Mouse (Mus musculus) bone marrow, adult 2 months (tissue): ENCODE results near the gene Iqsec1.

Experiments
- CTCF ChIP-seq: fragments of 200-500 bp; IDR thresholded peaks from 2 replicates; pipeline ENCODE4 v1.5.1; 2011; ENCODE audit warnings: low read length, control low read depth; ENCODE audit not compliant: control insufficient read depth, insufficient read depth
- POLR2A ChIP-seq: fragments of 200-500 bp; IDR thresholded peaks from 2 replicates; pipeline ENCODE4 v1.6.1; 2011; ENCODE audit warnings: low read depth, mild to moderate bottlenecking, control low read depth, low read length, borderline replicate concordance; ENCODE audit not compliant: control insufficient read depth

DNA sequence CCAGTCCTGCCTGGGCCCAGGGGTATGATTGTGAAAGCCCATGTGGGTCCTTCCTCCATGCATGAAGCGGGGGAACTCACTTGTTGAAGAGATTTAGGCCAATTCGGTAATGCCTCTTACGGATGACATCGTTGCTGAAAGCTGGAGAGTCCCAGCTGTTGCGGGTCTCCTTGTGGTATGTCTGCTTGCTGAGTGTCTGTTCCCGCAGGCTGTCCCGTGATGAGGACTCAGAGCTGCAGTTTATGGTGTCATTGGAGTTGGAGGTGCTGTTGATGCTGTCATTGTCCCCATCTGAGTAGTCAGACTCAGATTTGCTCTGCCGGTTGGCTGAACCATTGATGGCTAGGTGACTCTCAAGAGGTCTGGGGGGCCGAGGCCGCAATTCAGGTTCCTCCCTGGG, 299.0 kb downstream of the Iqsec1 start:
- TF ChIP-seq CTCF (no peak), POLR2A (no peak)
